Mouse (Mus musculus): ENCODE measurements around the gene Morc1. TPM values are rescaled to one million over a fixed set of nuclear protein-coding genes. Genes with fewer than 3 reads are reported as not detected.

The Morc1 gene
- total and polyA plus RNA-seq, 2 experiments from 2014 or later: 0.12 TPM; not detected in 1

- Histone ChIP-seq H3K9ac (replicated peaks; ENCODE audit: low read depth, low read length) (no peak overlapping the region), H3K4me2 (ENCODE audit: low read depth, low read length) (no peak overlapping the region), H3K36me3 (replicated peaks; ENCODE audit: control insufficient read depth, insufficient read depth, low read length) (no peaks in the 10 kb centered on the region), H3K4me1 (ENCODE audit: control insufficient read depth, insufficient read depth) (no peaks in the 10 kb centered on the region), H3K27ac (ENCODE audit: low read depth) (no peak overlapping the region), H3K9me3 (replicated peaks; ENCODE audit: control insufficient read depth, low read length) (no peaks in the 10 kb centered on the region), H3K27me3 (ENCODE audit: control insufficient read depth, insufficient read depth, low read length) (no peaks in the 10 kb centered on the region), H3K4me3 (ENCODE audit: low read depth, low read length) (no peak overlapping the region)
- DNase-seq (ENCODE audit: low spot score) (no peak), ATAC-seq (ENCODE audit: insufficient read depth, low read depth) (no peak)
- 22% methylated on average over 4 of the region's 4 CpGs for WGBS
- no peak for TF ChIP-seq EP300 (IDR thresholded peaks at IDR 0.05; ENCODE audit: low read depth)
- no peak for TF ChIP-seq CTCF (IDR thresholded peaks at IDR 0.05; ENCODE audit: low read depth)
These were observed 44.1 kb downstream of the Morc1 start for GRCm38 (mm10) chr16:48474896-48475802.

DNA sequence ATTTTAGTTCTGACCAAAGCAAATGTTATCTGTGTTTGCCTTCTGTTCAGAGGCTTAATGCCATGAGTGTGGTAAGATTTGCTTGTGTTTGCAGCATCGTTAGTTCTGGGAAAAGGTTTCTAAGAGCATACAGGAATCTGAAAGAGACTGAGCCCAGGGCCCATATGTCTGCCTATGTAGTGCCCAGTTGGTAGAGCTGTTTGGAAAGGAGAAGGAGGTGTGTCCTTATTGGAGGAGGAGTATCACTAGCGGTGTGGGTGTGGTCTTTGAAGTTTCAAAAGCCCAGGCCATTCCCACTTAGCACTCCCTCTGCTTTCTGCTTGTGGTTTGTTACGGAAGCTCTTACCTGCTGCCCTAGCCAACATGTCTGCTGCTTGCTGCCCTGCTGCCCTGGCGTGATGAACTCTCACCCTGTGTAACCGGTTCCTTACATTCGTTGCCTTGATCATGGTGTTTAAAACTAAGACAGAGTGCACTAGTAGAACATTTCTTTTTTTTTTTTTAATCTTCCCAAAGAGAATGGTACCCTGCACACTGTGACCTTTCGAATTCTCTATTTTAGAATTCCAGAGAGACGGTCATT, 48.3 kb downstream of the Morc1 start:
- no peak for DNase-seq (ENCODE audit: low spot score)
- Histone ChIP-seq H3K4me3 (ENCODE audit: low read depth, low read length) (no peak overlapping the region), H3K36me3 (replicated peaks; ENCODE audit: control insufficient read depth, insufficient read depth, low read length) (no peaks in the 10 kb centered on the region), H3K27me3 (ENCODE audit: control insufficient read depth, insufficient read depth, low read length) (no peaks in the 10 kb centered on the region), H3K9me3 (replicated peaks; ENCODE audit: control insufficient read depth, low read length) (no peaks in the 10 kb centered on the region), H3K4me2 (ENCODE audit: low read depth, low read length) (no peak overlapping the region), H3K27ac (ENCODE audit: low read depth) (no peak overlapping the region), H3K9ac (replicated peaks; ENCODE audit: low read depth, low read length) (no peak overlapping the region), H3K4me1 (ENCODE audit: control insufficient read depth, insufficient read depth) (no peaks in the 10 kb centered on the region)
- no peak for ATAC-seq (ENCODE audit: insufficient read depth, low read depth)
- 63% methylated on average over 8 of the region's 8 CpGs for WGBS
- no peak for TF ChIP-seq EP300 (IDR thresholded peaks at IDR 0.05; ENCODE audit: low read depth)

- H3K36me3 ChIP-seq (replicated peaks; ENCODE audit: control insufficient read depth, insufficient read depth, low read length): no peaks in the 10 kb centered on the region
- DNase-seq (ENCODE audit: low spot score) (no peak), ATAC-seq (ENCODE audit: insufficient read depth, low read depth) (no peak)
- H3K27ac ChIP-seq (ENCODE audit: low read depth): no peak overlapping the region
- H3K9me3 ChIP-seq (replicated peaks; ENCODE audit: control insufficient read depth, low read length): no peaks in the 10 kb centered on the region
- no peak overlapping the region for H3K9ac ChIP-seq (replicated peaks; ENCODE audit: low read depth, low read length)
- H3K4me2 ChIP-seq (ENCODE audit: low read depth, low read length): no peak overlapping the region
- WGBS: 71% methylated on average over 5 of the region's 5 CpGs
- TF ChIP-seq CTCF (IDR thresholded peaks at IDR 0.05; ENCODE audit: low read depth): no peak
- TF ChIP-seq EP300 (IDR thresholded peaks at IDR 0.05; ENCODE audit: low read depth): no peak
- H3K4me3 ChIP-seq (ENCODE audit: low read depth, low read length): no peak overlapping the region
- no peaks in the 10 kb centered on the region for H3K4me1 ChIP-seq (ENCODE audit: control insufficient read depth, insufficient read depth)
- H3K27me3 ChIP-seq (ENCODE audit: control insufficient read depth, insufficient read depth, low read length): no peaks in the 10 kb centered on the region
These were observed 85.9 kb downstream of the Morc1 start for GRCm38 (mm10) chr16:48516776-48517499.

DNA sequence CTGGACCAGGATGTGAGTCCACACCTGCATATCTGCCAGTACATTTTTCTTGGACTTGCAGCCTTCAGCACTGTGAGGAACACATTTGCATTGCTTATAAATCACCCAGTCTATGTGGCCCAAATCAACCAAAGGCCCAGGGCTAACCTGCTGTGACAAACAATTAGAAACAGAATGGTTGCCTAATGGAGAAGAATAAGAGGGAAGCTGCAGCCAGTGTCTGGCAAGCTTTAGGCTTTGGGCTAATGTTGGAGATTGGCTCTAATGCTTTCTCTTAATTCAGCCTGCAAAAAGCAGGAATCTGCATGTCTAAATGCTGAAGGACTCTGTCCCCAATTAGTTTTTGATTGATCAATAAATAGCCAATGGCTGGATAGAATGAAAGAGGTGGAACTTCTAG, 88.5 kb downstream of the Morc1 start:
- no peaks in the 10 kb centered on the region for H3K9me3 ChIP-seq (replicated peaks; ENCODE audit: control insufficient read depth, low read length)
- no peaks in the 10 kb centered on the region for H3K36me3 ChIP-seq (replicated peaks; ENCODE audit: control insufficient read depth, insufficient read depth, low read length)
- no peak overlapping the region for H3K27ac ChIP-seq (ENCODE audit: low read depth)
- H3K27me3 ChIP-seq (ENCODE audit: control insufficient read depth, insufficient read depth, low read length): no peaks in the 10 kb centered on the region
- H3K4me1 ChIP-seq (ENCODE audit: control insufficient read depth, insufficient read depth): no peaks in the 10 kb centered on the region
- H3K9ac ChIP-seq (replicated peaks; ENCODE audit: low read depth, low read length): no peak overlapping the region
- TF ChIP-seq CTCF (IDR thresholded peaks at IDR 0.05; ENCODE audit: low read depth): no peak
- TF ChIP-seq EP300 (IDR thresholded peaks at IDR 0.05; ENCODE audit: low read depth): no peak
- no peak for DNase-seq (ENCODE audit: low spot score)
- H3K4me2 ChIP-seq (ENCODE audit: low read depth, low read length): no peak overlapping the region
- H3K4me3 ChIP-seq (ENCODE audit: low read depth, low read length): no peak overlapping the region
- no peak for ATAC-seq (ENCODE audit: insufficient read depth, low read depth)

- H3K27ac ChIP-seq (ENCODE audit: low read depth): no peak overlapping the region
- TF ChIP-seq EP300 (IDR thresholded peaks at IDR 0.05; ENCODE audit: low read depth): no peak
- TF ChIP-seq CTCF (IDR thresholded peaks at IDR 0.05; ENCODE audit: low read depth): no peak
- ATAC-seq (ENCODE audit: insufficient read depth, low read depth): no peak
- DNase-seq (ENCODE audit: low spot score): no peak
- WGBS: 78% methylated on average over 5 of the region's 5 CpGs
- H3K4me2 ChIP-seq (ENCODE audit: low read depth, low read length): no peak overlapping the region
- H3K4me3 ChIP-seq (ENCODE audit: low read depth, low read length): no peak overlapping the region
- H3K9me3 ChIP-seq (replicated peaks; ENCODE audit: control insufficient read depth, low read length): no peaks in the 10 kb centered on the region
- H3K4me1 ChIP-seq (ENCODE audit: control insufficient read depth, insufficient read depth): no peaks in the 10 kb centered on the region
- no peaks in the 10 kb centered on the region for H3K27me3 ChIP-seq (ENCODE audit: control insufficient read depth, insufficient read depth, low read length)
- H3K9ac ChIP-seq (replicated peaks; ENCODE audit: low read depth, low read length): no peak overlapping the region
- H3K36me3 ChIP-seq (replicated peaks; ENCODE audit: control insufficient read depth, insufficient read depth, low read length): no peaks in the 10 kb centered on the region
These were observed 106.1 kb downstream of the Morc1 start for GRCm38 (mm10) chr16:48537108-48537507.

Measured in heart, postnatal 0 days (tissue).